Mouse (Mus musculus): ENCODE data around the gene Erc2. TPM values are rescaled to one million over a fixed set of nuclear protein-coding genes. Genes with fewer than 3 reads are reported as not detected.

Gene Erc2
- polyA plus RNA-seq, 1 experiment from 2014 or later, result 12.7 TPM

- Histone ChIP-seq H3K36me3 (ENCODE audit: control insufficient read depth, insufficient read depth, low read length) (no peaks in the 10 kb centered on the region), H3K4me3 (ENCODE audit: low read depth, low read length) (no peak overlapping the region), H3K27ac (ENCODE audit: low read depth, low read length) (no peak overlapping the region), H3K4me1 (replicated peaks; ENCODE audit: control insufficient read depth, insufficient read depth, low read length) (no peaks in the 10 kb centered on the region), H3K27me3 (ENCODE audit: control insufficient read depth, insufficient read depth, low read length) (no peaks in the 10 kb centered on the region), H3K4me2 (ENCODE audit: low read depth, low read length, severe bottlenecking) (no peak overlapping the region), H3K9ac (ENCODE audit: low read length) (no peak overlapping the region), H3K9me3 (ENCODE audit: control insufficient read depth, low read length) (no peaks in the 10 kb centered on the region)
- WGBS, result 86% methylated on average over 1 of the region's 1 CpGs
- DNase-seq (ENCODE audit: low spot score), result no peak
- ATAC-seq (replicated peaks; ENCODE audit: low FRiP score), result no peak
Observed at GRCm38 (mm10) chr14:27840120-27840519, 217.9 kb downstream of the Erc2 start.

- no peaks in the 10 kb centered on the region for H3K27me3 ChIP-seq (ENCODE audit: control insufficient read depth, insufficient read depth, low read length)
- no peak overlapping the region for H3K9ac ChIP-seq (ENCODE audit: low read length)
- H3K4me2 ChIP-seq (ENCODE audit: low read depth, low read length, severe bottlenecking), result no peak overlapping the region
- H3K9me3 ChIP-seq (ENCODE audit: control insufficient read depth, low read length), result no peaks in the 10 kb centered on the region
- ATAC-seq (replicated peaks; ENCODE audit: low FRiP score), result no peak
- H3K36me3 ChIP-seq (ENCODE audit: control insufficient read depth, insufficient read depth, low read length), result no peaks in the 10 kb centered on the region
- no peak overlapping the region for H3K4me3 ChIP-seq (ENCODE audit: low read depth, low read length)
- WGBS, result 83% methylated on average over 2 of the region's 2 CpGs
- no peaks in the 10 kb centered on the region for H3K4me1 ChIP-seq (replicated peaks; ENCODE audit: control insufficient read depth, insufficient read depth, low read length)
- DNase-seq (ENCODE audit: low spot score), result no peak
- H3K27ac ChIP-seq (ENCODE audit: low read depth, low read length), result no peak overlapping the region
Observed at GRCm38 (mm10) chr14:27846875-27847274, 224.6 kb downstream of the Erc2 start.

- WGBS, result 88% methylated on average over 3 of the region's 3 CpGs
- H3K4me2 ChIP-seq (ENCODE audit: low read depth, low read length, severe bottlenecking), result no peak overlapping the region
- no peaks in the 10 kb centered on the region for H3K4me1 ChIP-seq (replicated peaks; ENCODE audit: control insufficient read depth, insufficient read depth, low read length)
- ATAC-seq (replicated peaks; ENCODE audit: low FRiP score), result no peak
- DNase-seq (ENCODE audit: low spot score), result no peak
- H3K27me3 ChIP-seq (ENCODE audit: control insufficient read depth, insufficient read depth, low read length), result no peaks in the 10 kb centered on the region
- H3K9ac ChIP-seq (ENCODE audit: low read length), result no peak overlapping the region
- H3K36me3 ChIP-seq (ENCODE audit: control insufficient read depth, insufficient read depth, low read length), result no peaks in the 10 kb centered on the region
- H3K9me3 ChIP-seq (ENCODE audit: control insufficient read depth, low read length), result no peaks in the 10 kb centered on the region
- H3K27ac ChIP-seq (ENCODE audit: low read depth, low read length), result no peak overlapping the region
- no peak overlapping the region for H3K4me3 ChIP-seq (ENCODE audit: low read depth, low read length)
Observed at GRCm38 (mm10) chr14:27847291-27847690, 225.1 kb downstream of the Erc2 start.

- 90% methylated on average over 2 of the region's 2 CpGs for WGBS
- ATAC-seq (replicated peaks; ENCODE audit: low FRiP score), result no peak
Observed at GRCm38 (mm10) chr14:27851231-27851630, 229.0 kb downstream of the Erc2 start.

GRCm38 (mm10) chr14:27852606-27853005 is 230.4 kb downstream of the Erc2 start:
- H3K4me1 ChIP-seq (replicated peaks; ENCODE audit: control insufficient read depth, insufficient read depth, low read length), result no peaks in the 10 kb centered on the region
- H3K4me3 ChIP-seq (ENCODE audit: low read depth, low read length), result no peak overlapping the region
- ATAC-seq (replicated peaks; ENCODE audit: low FRiP score) (no peak), DNase-seq (ENCODE audit: low spot score) (no peak)
- H3K27ac ChIP-seq (ENCODE audit: low read depth, low read length), result no peak overlapping the region
- H3K9me3 ChIP-seq (ENCODE audit: control insufficient read depth, low read length), result no peaks in the 10 kb centered on the region
- H3K9ac ChIP-seq (ENCODE audit: low read length), result no peak overlapping the region
- no peaks in the 10 kb centered on the region for H3K27me3 ChIP-seq (ENCODE audit: control insufficient read depth, insufficient read depth, low read length)
- H3K4me2 ChIP-seq (ENCODE audit: low read depth, low read length, severe bottlenecking), result no peak overlapping the region
- 86% methylated on average over 6 of the region's 6 CpGs for WGBS
- H3K36me3 ChIP-seq (ENCODE audit: control insufficient read depth, insufficient read depth, low read length), result no peaks in the 10 kb centered on the region

More at GRCm38 (mm10) chr14:27851231-27851630, 229.0 kb downstream of the Erc2 start:
- DNase-seq (ENCODE audit: low spot score), result no peak
- Histone ChIP-seq H3K36me3 (ENCODE audit: control insufficient read depth, insufficient read depth, low read length) (no peaks in the 10 kb centered on the region), H3K4me2 (ENCODE audit: low read depth, low read length, severe bottlenecking) (no peak overlapping the region), H3K4me1 (replicated peaks; ENCODE audit: control insufficient read depth, insufficient read depth, low read length) (no peaks in the 10 kb centered on the region), H3K9ac (ENCODE audit: low read length) (no peak overlapping the region), H3K4me3 (ENCODE audit: low read depth, low read length) (no peak overlapping the region), H3K27ac (ENCODE audit: low read depth, low read length) (no peak overlapping the region), H3K27me3 (ENCODE audit: control insufficient read depth, insufficient read depth, low read length) (no peaks in the 10 kb centered on the region), H3K9me3 (ENCODE audit: control insufficient read depth, low read length) (no peaks in the 10 kb centered on the region)

- no peak overlapping the region for H3K4me2 ChIP-seq (ENCODE audit: low read depth, low read length, severe bottlenecking)
Observed at GRCm38 (mm10) chr14:27860371-27861046, 238.3 kb downstream of the Erc2 start.

GRCm38 (mm10) chr14:27862299-27862698 is 240.1 kb downstream of the Erc2 start:
- DNase-seq (ENCODE audit: low spot score), result no peak
- Histone ChIP-seq H3K4me1 (replicated peaks; ENCODE audit: control insufficient read depth, insufficient read depth, low read length) (no peaks in the 10 kb centered on the region), H3K9me3 (ENCODE audit: control insufficient read depth, low read length) (no peaks in the 10 kb centered on the region), H3K4me3 (ENCODE audit: low read depth, low read length) (no peak overlapping the region), H3K9ac (ENCODE audit: low read length) (no peak overlapping the region), H3K36me3 (ENCODE audit: control insufficient read depth, insufficient read depth, low read length) (no peaks in the 10 kb centered on the region), H3K4me2 (ENCODE audit: low read depth, low read length, severe bottlenecking) (no peak overlapping the region), H3K27ac (ENCODE audit: low read depth, low read length) (no peak overlapping the region), H3K27me3 (ENCODE audit: control insufficient read depth, insufficient read depth, low read length) (no peaks in the 10 kb centered on the region)
- no peak for ATAC-seq (replicated peaks; ENCODE audit: low FRiP score)

More at GRCm38 (mm10) chr14:27860371-27861046, 238.3 kb downstream of the Erc2 start:
- Histone ChIP-seq H3K4me3 (ENCODE audit: low read depth, low read length) (no peak overlapping the region), H3K27ac (ENCODE audit: low read depth, low read length) (no peak overlapping the region), H3K9ac (ENCODE audit: low read length) (no peak overlapping the region), H3K9me3 (ENCODE audit: control insufficient read depth, low read length) (no peaks in the 10 kb centered on the region), H3K27me3 (ENCODE audit: control insufficient read depth, insufficient read depth, low read length) (no peaks in the 10 kb centered on the region), H3K36me3 (ENCODE audit: control insufficient read depth, insufficient read depth, low read length) (no peaks in the 10 kb centered on the region), H3K4me1 (replicated peaks; ENCODE audit: control insufficient read depth, insufficient read depth, low read length) (no peaks in the 10 kb centered on the region)
- 94% methylated on average over 6 of the region's 6 CpGs for WGBS
- no peak for ATAC-seq (replicated peaks; ENCODE audit: low FRiP score)
- no peak for DNase-seq (ENCODE audit: low spot score)

- no peaks in the 10 kb centered on the region for H3K4me1 ChIP-seq (replicated peaks; ENCODE audit: control insufficient read depth, insufficient read depth, low read length)
- no peak for DNase-seq (ENCODE audit: low spot score)
- no peaks in the 10 kb centered on the region for H3K9me3 ChIP-seq (ENCODE audit: control insufficient read depth, low read length)
- H3K27me3 ChIP-seq (ENCODE audit: control insufficient read depth, insufficient read depth, low read length), result no peaks in the 10 kb centered on the region
- H3K4me3 ChIP-seq (ENCODE audit: low read depth, low read length), result no peak overlapping the region
- H3K27ac ChIP-seq (ENCODE audit: low read depth, low read length), result no peak overlapping the region
- no peak for ATAC-seq (replicated peaks; ENCODE audit: low FRiP score)
- no peaks in the 10 kb centered on the region for H3K36me3 ChIP-seq (ENCODE audit: control insufficient read depth, insufficient read depth, low read length)
- H3K9ac ChIP-seq (ENCODE audit: low read length), result no peak overlapping the region
- H3K4me2 ChIP-seq (ENCODE audit: low read depth, low read length, severe bottlenecking), result no peak overlapping the region
Observed at GRCm38 (mm10) chr14:27867386-27867785, 245.2 kb downstream of the Erc2 start.

GRCm38 (mm10) chr14:27873619-27874018 is 251.4 kb downstream of the Erc2 start:
- DNase-seq (ENCODE audit: low spot score) (no peak), ATAC-seq (replicated peaks; ENCODE audit: low FRiP score) (no peak)
- no peak overlapping the region for H3K9ac ChIP-seq (ENCODE audit: low read length)
- no peaks in the 10 kb centered on the region for H3K9me3 ChIP-seq (ENCODE audit: control insufficient read depth, low read length)
- no peak overlapping the region for H3K4me3 ChIP-seq (ENCODE audit: low read depth, low read length)
- H3K4me2 ChIP-seq (ENCODE audit: low read depth, low read length, severe bottlenecking), result no peak overlapping the region
- WGBS, result 88% methylated on average over 1 of the region's 1 CpGs
- H3K36me3 ChIP-seq (ENCODE audit: control insufficient read depth, insufficient read depth, low read length), result no peaks in the 10 kb centered on the region
- H3K4me1 ChIP-seq (replicated peaks; ENCODE audit: control insufficient read depth, insufficient read depth, low read length), result no peaks in the 10 kb centered on the region
- no peaks in the 10 kb centered on the region for H3K27me3 ChIP-seq (ENCODE audit: control insufficient read depth, insufficient read depth, low read length)
- H3K27ac ChIP-seq (ENCODE audit: low read depth, low read length), result no peak overlapping the region
